9 mouse cellular contexts compared by ENCODE assay signal in the genomic region with DNA sequence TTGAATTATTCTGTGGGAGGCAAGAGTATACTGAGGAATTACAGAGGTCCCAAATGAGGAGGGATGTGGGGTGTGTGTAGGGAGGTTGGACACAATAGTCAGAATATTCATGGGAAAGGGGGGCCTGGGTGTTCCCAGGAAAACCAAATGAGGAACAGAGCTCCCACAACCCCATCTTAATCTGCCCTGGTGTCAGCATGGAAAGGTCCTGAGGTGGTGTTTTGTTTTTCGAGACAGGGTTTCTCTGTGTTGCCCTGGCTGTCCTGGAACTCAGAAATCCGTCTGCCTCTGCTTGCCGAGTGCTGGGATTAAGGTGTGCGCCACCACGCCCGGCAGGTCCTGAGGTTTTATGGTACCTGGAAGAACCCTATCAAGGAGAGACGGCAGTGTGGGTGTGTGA. TPM values are rescaled to one million over a fixed set of nuclear protein-coding genes. Genes with fewer than 3 reads are reported as not detected.
A peak's percentile ranks its signal among the peaks of the same experiment; 100 is the strongest.
DNase-seq lines count a peak whose midpoint lies in the region; ATAC-seq and TF ChIP-seq lines count a peak whose summit lies in the region.
"Had no signal": no experiment of that assay in that cellular context is flagged by ENCODE, and none has a peak within 500 bp of the region (broad histone marks: within the 10 kb centered on the region; RNA-seq: fewer than 3 reads in every experiment).

No protein-coding gene starts in this region.

- DNase-seq in heart, adult 11 months = peak; percentile 90
- no peak for DNase-seq in heart, adult 9 months (ENCODE audit: low spot score in 2 of 2)
- no peak for DNase-seq in liver, adult 2 months (ENCODE audit: extremely low read depth, low read depth, low spot score)
- no peak for DNase-seq in liver
- DNase-seq in spleen, postnatal 36 days (ENCODE audit: low spot score in 2 of 2) = no peak
- DNase-seq in frontal cortex, adult 2 months (ENCODE audit: extremely low spot score in 1 of 2, low spot score in 1 of 2) = no peak
- DNase-seq: cerebellum, adult 11 months had no signal

- H3K79me2 ChIP-seq in liver, adult 2 months (ENCODE audit: control insufficient read depth, insufficient read depth, low read length) = no peaks in the 10 kb centered on the region

- no peaks in the 10 kb centered on the region for H3K27me3 ChIP-seq in liver, adult 2 months (ENCODE audit: control insufficient read depth, insufficient read depth, low read length)
- H3K27me3 ChIP-seq in liver, embryonic 12.5 days (replicated peaks) = no peaks in the 10 kb centered on the region
- no peaks in the 10 kb centered on the region for H3K27me3 ChIP-seq in stomach, embryonic 15.5 days (replicated peaks)

- H3K9me3 ChIP-seq in liver, embryonic 12.5 days (replicated peaks) = no peaks in the 10 kb centered on the region
- H3K9me3 ChIP-seq in stomach, embryonic 15.5 days = no peaks in the 10 kb centered on the region

- no peak overlapping the region for H3K4me3 ChIP-seq in liver, adult 2 months (ENCODE audit: insufficient read depth, low read depth, low read length)
- H3K4me3 ChIP-seq in liver, embryonic 12.5 days = no peak overlapping the region
- H3K4me3 ChIP-seq in stomach, embryonic 15.5 days (replicated peaks) = no peak overlapping the region

- 0 out of 2 replicates have a peak overlapping the region, but pooled peaks have one; percentile 46 for H3K27ac ChIP-seq in liver, adult 2 months (replicated peaks; ENCODE audit: insufficient read depth, low read depth, low read length)
- H3K27ac ChIP-seq in liver, embryonic 12.5 days = peak overlapping the region; percentile 70
- peak overlapping the region; percentile 50 for H3K27ac ChIP-seq in stomach, embryonic 15.5 days

- 81% methylated on average over 7 of the region's 7 CpGs for WGBS in liver, adult 2 months
- WGBS in liver, embryonic 12.5 days (ENCODE audit: insufficient replicate concordance) = 52% methylated on average over 7 of the region's 7 CpGs
- whole genome bisulfite sequencing in stomach, embryonic 15.5 days = 55% methylated on average over 7 of the region's 7 CpGs

- TF ChIP-seq POLR2A in liver, adult 2 months (IDR thresholded peaks at IDR 0.05; ENCODE audit: extremely low read depth, insufficient read depth, low read length) = no peak

- no peak for TF ChIP-seq CTCF in liver, adult 2 months (IDR thresholded peaks at IDR 0.05; ENCODE audit: low read depth, low read length)

- H3K4me1 ChIP-seq in liver, adult 2 months (ENCODE audit: control insufficient read depth, insufficient read depth, low read length) = peaks cover 19% of the 10 kb centered on the region
- peaks cover 36% of the 10 kb centered on the region for H3K4me1 ChIP-seq in liver, embryonic 12.5 days
- H3K4me1 ChIP-seq in stomach, embryonic 15.5 days = peaks cover 27% of the 10 kb centered on the region

- H3K4me2 ChIP-seq in liver, embryonic 12.5 days = no peak overlapping the region
- peak overlapping the region; percentile 14; the same call in 1 of the 2 replicates for H3K4me2 ChIP-seq in stomach, embryonic 15.5 days

- ATAC-seq in liver, embryonic 12.5 days = no peak
- ATAC-seq in stomach, embryonic 15.5 days (ENCODE audit: insufficient read depth, low FRiP score, low read depth) = no peak

- H3K9ac ChIP-seq in liver, adult 2 months (ENCODE audit: low read depth, low read length) = no peak overlapping the region
- no peak overlapping the region for H3K9ac ChIP-seq in liver, embryonic 12.5 days
- no peak overlapping the region for H3K9ac ChIP-seq in stomach, embryonic 15.5 days

- H3K36me3 ChIP-seq in liver, adult 2 months (ENCODE audit: control insufficient read depth, insufficient read depth, low read length) = peaks cover 8% of the 10 kb centered on the region; the same call in 1 of the 2 replicates
- peaks cover 56% of the 10 kb centered on the region for H3K36me3 ChIP-seq in liver, embryonic 12.5 days
- H3K36me3 ChIP-seq in stomach, embryonic 15.5 days = peaks cover 54% of the 10 kb centered on the region

RNA-seq across cellular contexts. Expression of gene Rps16, which starts 8.0 kb away (rescaled TPM):
- total RNA-seq in liver, adult 2 months (2014; rRNA removed) = 110 and 136 TPM in 2 replicates
- polyA plus RNA-seq in liver, adult 2 months (2012; rRNA removed) = 471 and 577 TPM in 2 replicates
- polyA plus RNA-seq in liver, embryonic 12.5 days (2016; fragmentation: Nextera tagmentation; extraction: Ambion mirVana) = 986 and 994 TPM in 2 replicates
- polyA plus RNA-seq in stomach, embryonic 15.5 days (2015; fragmentation: Nextera tagmentation; extraction: Ambion mirVana) = 826 and 1,031 TPM in 2 replicates
- 618 and 661 TPM in 2 replicates for polyA plus RNA-seq in frontal cortex, adult 2 months (2012; rRNA removed)

RNA-seq across cellular contexts. Expression of gene Plekhg2, which starts 14.0 kb away (rescaled TPM):
- 0.65 and 1.3 TPM in 2 replicates for total RNA-seq in liver, adult 2 months (2014; rRNA removed)
- 3.3 and 3.5 TPM in 2 replicates for polyA plus RNA-seq in liver, adult 2 months (2012; rRNA removed)
- polyA plus RNA-seq in liver, embryonic 12.5 days (2016; fragmentation: Nextera tagmentation; extraction: Ambion mirVana) = 13.7 and 14.4 TPM in 2 replicates
- 48.4 and 52.3 TPM in 2 replicates for polyA plus RNA-seq in stomach, embryonic 15.5 days (2015; fragmentation: Nextera tagmentation; extraction: Ambion mirVana)
- 4.3 and 6.3 TPM in 2 replicates for polyA plus RNA-seq in frontal cortex, adult 2 months (2012; rRNA removed)

RNA-seq across cellular contexts. Expression of gene Supt5, which starts 19.9 kb away (rescaled TPM):
- 15.1 and 20.7 TPM in 2 replicates for total RNA-seq in liver, adult 2 months (2014; rRNA removed)
- 52.3 and 67.3 TPM in 2 replicates for polyA plus RNA-seq in liver, adult 2 months (2012; rRNA removed)
- polyA plus RNA-seq in liver, embryonic 12.5 days (2016; fragmentation: Nextera tagmentation; extraction: Ambion mirVana) = 54.0 TPM in 2 replicates
- 70.6 and 84.4 TPM in 2 replicates for polyA plus RNA-seq in stomach, embryonic 15.5 days (2015; fragmentation: Nextera tagmentation; extraction: Ambion mirVana)
- polyA plus RNA-seq in frontal cortex, adult 2 months (2012; rRNA removed) = 114 and 117 TPM in 2 replicates

RNA-seq across cellular contexts. Expression of gene Zfp36, which starts 21.6 kb away (rescaled TPM):
- 16.4 and 25.4 TPM in 2 replicates for total RNA-seq in liver, adult 2 months (2014; rRNA removed)
- 41.1 and 54.3 TPM in 2 replicates for polyA plus RNA-seq in liver, adult 2 months (2012; rRNA removed)
- polyA plus RNA-seq in liver, embryonic 12.5 days (2016; fragmentation: Nextera tagmentation; extraction: Ambion mirVana) = 7.4 and 7.5 TPM in 2 replicates
- 20.2 and 21.4 TPM in 2 replicates for polyA plus RNA-seq in stomach, embryonic 15.5 days (2015; fragmentation: Nextera tagmentation; extraction: Ambion mirVana)
- polyA plus RNA-seq in frontal cortex, adult 2 months (2012; rRNA removed) = 3.1 and 3.9 TPM in 2 replicates

RNA-seq across cellular contexts. Expression of gene Med29, which starts 34.1 kb away (rescaled TPM):
- total RNA-seq in liver, adult 2 months (2014; rRNA removed) = 13.4 and 17.6 TPM in 2 replicates
- 49.2 and 50.9 TPM in 2 replicates for polyA plus RNA-seq in liver, adult 2 months (2012; rRNA removed)
- polyA plus RNA-seq in liver, embryonic 12.5 days (2016; fragmentation: Nextera tagmentation; extraction: Ambion mirVana) = 35.1 and 36.8 TPM in 2 replicates
- polyA plus RNA-seq in stomach, embryonic 15.5 days (2015; fragmentation: Nextera tagmentation; extraction: Ambion mirVana) = 44.8 and 47.4 TPM in 2 replicates
- 32.8 and 39.2 TPM in 2 replicates for polyA plus RNA-seq in frontal cortex, adult 2 months (2012; rRNA removed)
